Mouse (Mus musculus) intestine, embryonic 14.5 days (tissue): ENCODE results near the gene Dock9. TPM values are rescaled to one million over a fixed set of nuclear protein-coding genes. Genes with fewer than 3 reads are reported as not detected.

Source experiments
- ATAC-seq: fragments of 200-750 bp; cut with Nextera tagmentation; replicated peaks from 2 replicates; pipeline ENCODE4 v1.8.0; 2017; ENCODE audit warnings: low read depth, moderate number of reproducible peaks, moderate TSS enrichment, moderate library complexity; ENCODE audit not compliant: low FRiP score, low TSS enrichment
- DNase-seq: peaks from one replicate; pipeline ENCODE4 v3.0.0-alpha.2; 2018; ENCODE audit warnings: low spot score
- H3K27ac ChIP-seq: fragments of 300-500 bp; sonication (generic); 2 replicates; pipeline ENCODE4 v1.5.1; 2014; ENCODE audit warnings: low read depth, mild to moderate bottlenecking, control low read depth
- H3K27me3 ChIP-seq: fragments of 300-500 bp; sonication (generic); replicated peaks from 2 replicates; pipeline ENCODE4 v1.6.1; 2014; ENCODE audit warnings: low read length, control low read depth; ENCODE audit not compliant: control insufficient read depth, insufficient read depth
- H3K36me3 ChIP-seq: fragments of 300-500 bp; sonication (generic); 2 replicates; pipeline ENCODE4 v1.6.1; 2014; ENCODE audit warnings: low read length, control low read depth; ENCODE audit not compliant: control insufficient read depth, insufficient read depth
- H3K4me1 ChIP-seq: fragments of 300-500 bp; sonication (generic); replicated peaks from 2 replicates; pipeline ENCODE4 v1.6.1; 2014; ENCODE audit warnings: low read length, control low read depth, mixed read lengths; ENCODE audit not compliant: control insufficient read depth, insufficient read depth
- H3K4me2 ChIP-seq: fragments of 300-500 bp; sonication (generic); 2 replicates; pipeline ENCODE4 v1.6.1; 2014; ENCODE audit warnings: low read length
- H3K4me3 ChIP-seq: fragments of 300-500 bp; sonication (generic); 2 replicates; pipeline ENCODE4 v1.5.1; 2014; ENCODE audit warnings: low read depth, low read length, control low read depth, mixed read lengths
- H3K9ac ChIP-seq: fragments of 300-500 bp; sonication (generic); 2 replicates; pipeline ENCODE4 v1.6.1; 2014; ENCODE audit warnings: mild to moderate bottlenecking, low read length
- H3K9me3 ChIP-seq: fragments of 300-500 bp; sonication (generic); 2 replicates; pipeline ENCODE4 v1.6.1; 2016; ENCODE audit warnings: low read length, control low read depth; ENCODE audit not compliant: control insufficient read depth
- WGBS: fragments of 180-500 bp; shearing (Covaris S2); extraction: QIAGEN DNeasy Blood & Tissue Kit; methylation state at CpG from one replicate; pipeline ENCODE4 v1.1.7; 2014; 5-methylcytosine and 5-hydroxymethylcytosine counted together
- polyA plus RNA-seq: library from polyadenylated mRNA; unstranded; fragments of >200 nt; fragmentation: Nextera tagmentation; extraction: Ambion mirVana; gene quantifications from 2 replicates; pipeline ENCODE4 v1.2.1, GENCODE M21; 2014

The Dock9 gene
- polyA plus RNA-seq, 1 experiment from 2014 or later, result 34.8 TPM

DNA sequence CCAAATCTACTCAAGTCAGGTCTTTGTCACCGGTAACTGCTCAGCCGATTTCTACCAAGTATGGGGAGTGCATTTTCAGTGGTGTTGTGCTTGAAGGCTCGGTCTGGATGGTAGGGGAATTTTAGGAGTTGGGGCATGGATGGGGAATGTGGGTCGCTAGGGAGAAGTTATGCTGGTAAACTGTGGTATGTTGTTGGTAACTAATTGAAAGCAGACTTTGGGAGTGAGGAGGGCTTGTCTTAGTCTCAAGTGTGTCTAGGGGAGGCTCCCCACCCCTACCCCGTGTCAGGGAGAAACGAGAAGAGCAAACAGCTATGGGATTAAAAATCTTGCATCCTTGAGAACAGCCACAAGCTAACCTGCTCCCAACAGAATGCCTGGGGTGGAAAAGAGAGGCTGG is 231.7 kb downstream of the Dock9 start:
- no peaks in the 10 kb centered on the region for H3K9me3 ChIP-seq
- peaks cover 47% of the 10 kb centered on the region for H3K36me3 ChIP-seq
- H3K27me3 ChIP-seq, result no peaks in the 10 kb centered on the region
- no peak for DNase-seq
- ATAC-seq, result no peak
- no peak overlapping the region for H3K9ac ChIP-seq
- no peaks in the 10 kb centered on the region for H3K4me1 ChIP-seq
- WGBS, result 63% methylated on average over 6 of the region's 6 CpGs
- no peak overlapping the region for H3K4me3 ChIP-seq
- H3K27ac ChIP-seq, result no peak overlapping the region
- H3K4me2 ChIP-seq, result no peak overlapping the region

DNA sequence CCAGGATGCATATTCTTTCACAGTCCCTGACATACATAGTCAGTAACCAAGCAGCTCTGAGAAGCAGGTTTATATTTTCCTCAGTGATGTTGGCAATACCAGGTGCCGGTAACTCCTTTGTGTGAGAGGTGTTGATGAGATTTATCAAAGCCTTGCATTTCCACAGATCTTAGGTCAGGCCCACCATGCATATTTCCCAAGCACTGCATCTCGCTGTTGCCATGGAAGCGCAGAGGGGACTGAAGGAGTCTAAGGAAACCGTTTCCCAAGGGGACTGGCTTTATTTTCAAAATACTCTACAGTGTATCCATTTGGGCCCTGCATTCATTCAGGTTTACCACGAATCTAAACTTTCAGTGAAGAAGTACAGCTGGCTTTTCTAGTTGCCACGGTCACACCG is 233.0 kb downstream of the Dock9 start:
- DNase-seq (no peak), ATAC-seq (no peak)
- H3K36me3 ChIP-seq, result peaks cover 51% of the 10 kb centered on the region
- no peak overlapping the region for H3K9ac ChIP-seq
- no peaks in the 10 kb centered on the region for H3K27me3 ChIP-seq
- no peaks in the 10 kb centered on the region for H3K9me3 ChIP-seq
- no peak overlapping the region for H3K4me2 ChIP-seq
- H3K27ac ChIP-seq, result no peak overlapping the region
- 57% methylated on average over 7 of the region's 7 CpGs for WGBS
- H3K4me1 ChIP-seq, result no peaks in the 10 kb centered on the region
- no peak overlapping the region for H3K4me3 ChIP-seq

DNA sequence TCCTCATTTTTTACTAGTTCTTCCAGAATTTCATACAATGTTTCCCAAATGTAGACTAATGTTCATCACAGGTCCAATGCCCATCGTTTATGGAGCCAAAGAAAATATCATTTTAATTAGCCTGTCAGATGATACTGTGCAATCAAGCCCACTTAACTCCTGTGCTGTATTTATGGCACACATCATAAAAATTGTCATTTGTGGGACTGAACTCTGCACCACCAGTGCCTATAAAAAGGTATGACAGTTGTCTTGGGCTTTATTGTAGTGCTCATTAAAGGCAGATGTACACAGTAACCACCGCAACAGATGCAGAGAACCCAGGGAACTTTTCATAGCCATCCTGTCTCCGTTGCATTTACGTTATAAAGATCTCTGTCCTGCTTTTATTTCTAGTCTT is 233.7 kb downstream of the Dock9 start:
- Histone ChIP-seq H3K27ac (no peak overlapping the region), H3K36me3 (peaks cover 55% of the 10 kb centered on the region), H3K9me3 (no peaks in the 10 kb centered on the region), H3K4me1 (no peaks in the 10 kb centered on the region), H3K9ac (no peak overlapping the region), H3K4me2 (no peak overlapping the region), H3K27me3 (no peaks in the 10 kb centered on the region), H3K4me3 (no peak overlapping the region)
- ATAC-seq (no peak), DNase-seq (no peak)
- WGBS, result 80% methylated on average over 4 of the region's 4 CpGs

DNA sequence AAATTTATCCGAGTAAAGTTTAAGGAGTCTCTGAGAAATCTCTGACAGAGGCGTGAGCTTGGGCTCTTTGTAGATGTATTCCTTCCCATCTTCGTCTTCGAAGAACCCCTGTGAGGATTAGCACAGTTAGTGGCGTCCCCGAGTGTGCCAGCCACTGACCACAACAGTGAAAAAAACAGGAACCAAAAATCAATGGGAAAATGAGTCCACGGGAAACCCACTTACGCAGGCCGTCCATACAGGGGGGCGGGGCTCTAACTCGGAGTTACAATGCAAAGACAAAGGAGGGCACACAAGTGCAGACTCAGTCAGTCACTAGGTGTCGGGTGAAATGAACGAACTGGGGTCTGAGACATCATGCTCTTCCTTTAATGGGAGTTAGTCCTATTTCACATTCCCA is 238.6 kb downstream of the Dock9 start:
- WGBS, result 87% methylated on average over 13 of the region's 13 CpGs
- DNase-seq (no peak), ATAC-seq (no peak)

DNA sequence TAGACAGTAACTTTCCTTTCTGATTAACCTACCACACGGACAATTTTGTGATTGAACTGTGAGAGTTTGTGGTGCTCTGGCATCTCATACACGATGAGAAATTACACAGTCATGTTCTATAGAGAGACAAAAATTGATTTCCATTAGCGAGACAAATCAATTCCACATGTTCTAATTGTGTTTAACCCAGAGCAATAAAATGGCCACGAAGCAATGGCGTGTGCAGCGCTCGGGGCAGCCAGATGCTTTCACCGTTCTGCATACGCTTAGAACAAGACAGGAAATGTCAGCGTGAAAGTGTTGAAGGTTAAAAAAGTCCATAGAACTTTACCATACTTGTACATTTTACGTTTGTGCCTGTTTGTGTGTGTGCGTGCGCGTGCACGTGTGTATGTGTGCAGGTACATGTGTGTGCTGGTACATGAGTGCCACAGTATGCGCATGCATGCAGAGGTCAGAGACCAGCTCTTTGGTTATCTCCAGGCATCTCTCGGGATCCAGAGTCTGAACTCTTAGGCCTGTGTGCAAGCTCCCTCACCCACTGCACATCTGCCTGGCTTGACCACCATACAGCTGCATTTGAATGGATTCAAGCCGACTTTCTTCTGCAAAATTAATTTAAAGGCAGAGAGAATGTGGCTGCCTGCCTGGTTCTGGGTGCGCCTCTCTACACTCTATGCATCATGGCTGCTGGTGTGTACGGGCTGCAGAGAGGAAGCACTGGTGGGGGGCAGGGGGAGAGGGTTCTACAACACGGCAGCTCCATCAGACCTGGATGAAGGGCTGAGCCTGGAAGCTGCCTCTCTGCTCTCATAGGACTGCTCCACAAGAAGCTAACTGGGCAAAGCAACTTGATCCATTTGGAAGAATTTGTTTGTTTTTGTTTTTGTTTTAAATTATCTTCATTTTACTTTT is 241.0 kb downstream of the Dock9 start:
- no peak overlapping the region for H3K4me2 ChIP-seq
- H3K36me3 ChIP-seq, result peaks cover 96% of the 10 kb centered on the region
- ATAC-seq (no peak), DNase-seq (no peak)
- H3K4me1 ChIP-seq, result no peaks in the 10 kb centered on the region
- no peak overlapping the region for H3K4me3 ChIP-seq
- no peak overlapping the region for H3K9ac ChIP-seq
- no peak overlapping the region for H3K27ac ChIP-seq
- H3K9me3 ChIP-seq, result no peaks in the 10 kb centered on the region
- 86% methylated on average over 21 of the region's 21 CpGs for WGBS
- H3K27me3 ChIP-seq, result no peaks in the 10 kb centered on the region

More for the DNA sequence above, 238.6 kb downstream of the Dock9 start:
- Histone ChIP-seq H3K36me3 (peaks cover 84% of the 10 kb centered on the region), H3K9ac (no peak overlapping the region), H3K4me1 (no peaks in the 10 kb centered on the region), H3K4me2 (no peak overlapping the region), H3K9me3 (no peaks in the 10 kb centered on the region), H3K27ac (no peak overlapping the region), H3K4me3 (no peak overlapping the region), H3K27me3 (no peaks in the 10 kb centered on the region)

DNA sequence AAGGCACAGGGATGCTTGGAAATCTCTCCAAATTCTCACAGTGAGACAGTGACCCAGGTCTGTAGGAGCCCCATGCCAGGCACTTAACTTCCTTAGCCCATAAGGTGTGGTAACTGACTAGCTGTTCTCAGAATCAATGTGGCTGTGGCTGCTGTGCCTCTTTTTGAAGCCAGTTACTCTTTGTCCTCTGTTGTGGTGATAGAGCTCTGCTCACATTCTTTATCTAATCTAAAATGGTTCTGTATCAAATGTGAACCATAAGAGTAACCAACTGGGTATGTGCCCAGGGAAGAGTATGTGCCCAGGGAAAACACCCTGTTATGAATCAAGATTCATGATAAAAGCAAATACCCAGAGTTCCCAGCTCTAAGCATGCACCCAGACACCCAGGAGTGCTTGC is 243.9 kb downstream of the Dock9 start:
- Histone ChIP-seq H3K4me2 (no peak overlapping the region), H3K36me3 (peaks cover 79% of the 10 kb centered on the region), H3K27ac (no peak overlapping the region), H3K9ac (no peak overlapping the region), H3K27me3 (no peaks in the 10 kb centered on the region), H3K4me3 (no peak overlapping the region), H3K4me1 (no peaks in the 10 kb centered on the region), H3K9me3 (no peaks in the 10 kb centered on the region)
- DNase-seq, result no peak
- no peak for ATAC-seq

DNA sequence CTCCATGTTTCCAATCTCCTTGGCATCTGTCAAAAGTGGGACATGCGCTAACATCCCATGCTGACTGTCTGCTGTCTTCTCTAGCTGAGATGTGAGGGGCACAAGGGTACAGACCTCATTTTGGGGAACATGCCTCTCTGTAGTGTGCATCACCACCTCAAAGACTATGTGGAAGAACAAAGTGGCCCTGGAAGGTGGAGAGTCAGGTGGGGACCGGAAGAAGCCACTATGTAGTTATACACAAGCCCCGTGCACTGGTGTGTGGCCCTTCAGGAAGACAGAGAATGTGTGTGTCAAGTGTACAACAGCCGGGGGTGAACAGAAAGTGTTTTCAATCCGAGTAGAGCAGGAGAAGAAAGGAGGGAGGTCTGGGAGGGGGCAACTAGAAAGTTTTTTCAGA is 245.1 kb downstream of the Dock9 start:
- Histone ChIP-seq H3K9ac (no peak overlapping the region), H3K27me3 (no peaks in the 10 kb centered on the region), H3K36me3 (peaks cover 73% of the 10 kb centered on the region), H3K4me3 (no peak overlapping the region), H3K9me3 (no peaks in the 10 kb centered on the region), H3K4me2 (no peak overlapping the region), H3K27ac (no peak overlapping the region), H3K4me1 (no peaks in the 10 kb centered on the region)
- ATAC-seq (no peak), DNase-seq (no peak)
- 86% methylated on average over 5 of the region's 5 CpGs for WGBS

DNA sequence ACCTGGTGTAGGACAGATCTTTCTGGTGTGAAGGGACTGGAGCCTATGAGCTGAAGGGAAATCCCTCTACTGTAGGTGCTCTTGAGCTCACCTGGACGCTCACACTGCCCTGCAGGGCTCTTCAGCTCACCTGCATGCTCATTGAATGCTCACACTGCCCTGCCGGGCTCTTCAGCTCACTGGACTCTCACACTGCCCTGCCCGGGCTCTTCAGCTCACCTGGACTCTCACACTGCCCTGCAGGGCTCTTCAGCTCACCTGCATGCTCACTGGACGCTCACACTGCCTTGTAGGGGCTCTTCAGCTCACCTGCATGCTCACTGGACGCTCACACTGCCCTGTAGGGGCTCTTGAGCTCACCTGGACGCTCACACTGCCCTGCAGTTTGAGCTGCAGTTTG is 247.8 kb downstream of the Dock9 start:
- H3K9ac ChIP-seq, result no peak overlapping the region
- no peak for ATAC-seq
- H3K4me1 ChIP-seq, result no peaks in the 10 kb centered on the region
- H3K27me3 ChIP-seq, result no peaks in the 10 kb centered on the region
- 75% methylated on average over 6 of the region's 6 CpGs for WGBS
- H3K9me3 ChIP-seq, result no peaks in the 10 kb centered on the region
- peaks cover 73% of the 10 kb centered on the region for H3K36me3 ChIP-seq
- DNase-seq, result no peak
- H3K4me2 ChIP-seq, result no peak overlapping the region
- H3K4me3 ChIP-seq, result no peak overlapping the region
- H3K27ac ChIP-seq, result no peak overlapping the region

DNA sequence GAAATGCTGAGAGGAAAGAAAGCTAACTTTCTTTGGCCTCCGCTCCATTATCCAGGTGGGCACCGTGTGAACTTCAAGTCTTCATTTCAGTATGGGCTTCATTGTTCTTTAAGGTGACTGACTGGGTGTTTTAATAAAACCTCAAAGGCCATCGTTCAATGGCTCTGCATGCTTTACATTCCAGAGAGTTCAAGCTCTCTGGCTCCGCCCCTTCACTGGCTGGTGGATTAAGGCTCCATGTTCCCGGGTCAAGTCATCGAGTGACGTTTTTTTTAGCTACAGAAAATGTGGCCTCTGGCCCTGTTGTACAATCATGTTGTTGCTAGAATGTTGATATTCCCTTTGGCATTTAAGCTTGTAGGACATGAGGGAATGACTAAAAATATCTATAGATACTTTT is 249.9 kb downstream of the Dock9 start:
- Histone ChIP-seq H3K4me1 (no peaks in the 10 kb centered on the region), H3K9me3 (no peaks in the 10 kb centered on the region), H3K4me2 (no peak overlapping the region), H3K36me3 (peaks cover 68% of the 10 kb centered on the region), H3K27me3 (no peaks in the 10 kb centered on the region), H3K4me3 (no peak overlapping the region), H3K27ac (no peak overlapping the region), H3K9ac (no peak overlapping the region)
- ATAC-seq (no peak), DNase-seq (no peak)
- WGBS, result 51% methylated on average over 7 of the region's 7 CpGs
